Mouse (Mus musculus): Measurements from ENCODE around the gene Jak1.
"Not testable (repeated sequence)": the region's sequence is repeated elsewhere in the genome, so short reads cannot be mapped to it uniquely, and the experiment has no call there.

GRCm38 (mm10) chr4:101268506-101268905 lies 3.4 kb upstream of the Jak1 start:
- TF ChIP-seq TAL1, GATA1 (IDR thresholded peaks at IDR 0.05; ENCODE audit: low read length): not testable (repeated sequence)

Measured in erythroblast, embryonic 14.5 days (primary cell).